Mouse (Mus musculus) mouse embryonic stem cell (cell line): ENCODE data around the gene Yipf4.

ENCODE experiments used
- in situ Hi-C, 2 experiments: fragments of 300-500 bp; cut with MboI; formaldehyde crosslinking; loops; 1 replicate in 1 of 2; 3 replicates in 1 of 2; pipeline ENCODE4 v1.14.3; 2019 to 2020; ENCODE audit warnings: low sequenced_read_pairs in 2 of 2, low pct_unique_long_range_greater_than_20kb in 1 of 2, mixed read lengths in 1 of 2; ENCODE audit not compliant: unreplicated experiment in 1 of 2

Gene Yipf4

GRCm38 (mm10) chr17:74512308-74512707 is 23.0 kb downstream of the Yipf4 start:
- in situ Hi-C loops = no loop called here

- in situ Hi-C loops = no loop called here
Measured at GRCm38 (mm10) chr17:74522797-74523723, 33.8 kb downstream of the Yipf4 start.

GRCm38 (mm10) chr17:74526117-74526516 is 36.8 kb downstream of the Yipf4 start:
- in situ Hi-C loops = no loop called here

GRCm38 (mm10) chr17:74526806-74527653 is 37.7 kb downstream of the Yipf4 start:
- in situ Hi-C loops = no loop called here

GRCm38 (mm10) chr17:74527729-74528607 is 38.7 kb downstream of the Yipf4 start, which contains the start of gene Birc6:
Birc6 (plus strand) TSS chr17:74528295.
- in situ Hi-C loops = no loop called here

- in situ Hi-C loops = no loop called here
Measured at GRCm38 (mm10) chr17:74528648-74529532, 39.6 kb downstream of the Yipf4 start.

GRCm38 (mm10) chr17:74529533-74529824 is 40.2 kb downstream of the Yipf4 start:
- in situ Hi-C loops = no loop called here

GRCm38 (mm10) chr17:74534971-74535370 is 45.7 kb downstream of the Yipf4 start:
- in situ Hi-C loops = no loop called here

GRCm38 (mm10) chr17:74537526-74537925 is 48.2 kb downstream of the Yipf4 start:
- in situ Hi-C loops = no loop called here

GRCm38 (mm10) chr17:74543615-74544014 is 54.3 kb downstream of the Yipf4 start:
- in situ Hi-C loops = no loop called here
